Mouse (Mus musculus) ES-E14 (cell line): ENCODE measurements around the gene Spg11.

Experiments
- CHD2 ChIP-seq: IDR thresholded peaks from 2 replicates; pipeline ENCODE4 v1.6.1; 2014; ENCODE audit warnings: mild to moderate bottlenecking, low read depth, low read length, inconsistent platforms
- HCFC1 ChIP-seq: IDR thresholded peaks from 2 replicates; pipeline ENCODE4 v1.6.1; 2012; ENCODE audit warnings: low read length, inconsistent platforms, borderline replicate concordance; ENCODE audit not compliant: insufficient read depth
- MAFK ChIP-seq: IDR thresholded peaks from 2 replicates; pipeline ENCODE4 v1.6.1; 2014; ENCODE audit warnings: mild to moderate bottlenecking, low read depth, low read length, inconsistent platforms; ENCODE audit not compliant: insufficient read depth
- ZC3H11A ChIP-seq: IDR thresholded peaks from 2 replicates; pipeline ENCODE4 v1.6.1; 2012; ENCODE audit warnings: low read depth, mild to moderate bottlenecking, inconsistent platforms, low read length, borderline replicate concordance
- ZNF384 ChIP-seq: IDR thresholded peaks from 2 replicates; pipeline ENCODE4 v1.6.1; 2012; ENCODE audit warnings: low read depth, low read length, inconsistent platforms

GRCm38 (mm10) chr2:122069922-122070321, 48.3 kb downstream of the Spg11 start:
- TF ChIP-seq ZNF384 (no peak), MAFK (no peak), CHD2 (no peak), HCFC1 (no peak), ZC3H11A (peak; percentile 66; the same call in 1 of the 2 replicates)
